Mouse (Mus musculus) thymus, postnatal 14 days (tissue): Measurements from ENCODE around the gene Cops2.

Experiments
- DNase-seq: peaks from one replicate; pipeline ENCODE4 v3.0.0; 2021

Cops2 gene

GRCm38 (mm10) chr2:125858521-125859280 lies at the start of gene Cops2, which contains the start of gene Galk2:
Gene Cops2 (minus strand): TSS chr2:125859139.
Gene Galk2 (plus strand): TSS chr2:125859109.
- peak; percentile 94 for DNase-seq

DNA sequence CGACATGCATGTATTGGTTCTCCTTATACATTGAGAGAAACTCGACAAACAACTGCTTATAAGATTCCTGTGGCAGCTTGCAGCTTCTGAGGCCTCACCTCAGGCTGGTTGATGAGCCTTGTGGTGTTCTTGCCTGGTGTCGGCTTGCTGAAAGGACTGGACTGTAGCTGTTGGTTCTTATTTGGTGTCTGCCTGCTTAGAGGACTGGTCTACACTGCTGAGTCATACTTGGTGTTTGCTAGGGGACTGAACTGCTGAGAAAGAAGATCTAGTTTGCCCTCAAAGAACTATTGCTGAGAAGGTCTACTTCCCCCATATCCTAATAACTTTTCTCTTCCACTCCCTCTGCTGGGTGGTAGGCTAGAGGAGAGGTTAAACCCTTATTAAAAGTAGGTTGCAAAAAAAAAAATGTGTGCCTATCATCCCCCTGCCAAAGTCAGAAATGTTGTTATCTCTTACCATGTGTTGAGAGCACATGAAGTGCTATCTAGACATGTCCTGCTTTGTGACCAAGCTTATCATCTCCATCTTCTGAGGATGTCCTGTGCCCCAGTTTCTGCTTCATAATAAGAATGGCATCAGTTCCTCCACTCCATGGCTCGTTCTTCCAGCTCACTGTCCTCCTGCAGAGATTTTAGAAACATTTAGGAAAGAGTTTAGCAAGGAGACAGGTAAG lies 48.8 kb upstream of the Cops2 start:
- no peak for DNase-seq

DNA sequence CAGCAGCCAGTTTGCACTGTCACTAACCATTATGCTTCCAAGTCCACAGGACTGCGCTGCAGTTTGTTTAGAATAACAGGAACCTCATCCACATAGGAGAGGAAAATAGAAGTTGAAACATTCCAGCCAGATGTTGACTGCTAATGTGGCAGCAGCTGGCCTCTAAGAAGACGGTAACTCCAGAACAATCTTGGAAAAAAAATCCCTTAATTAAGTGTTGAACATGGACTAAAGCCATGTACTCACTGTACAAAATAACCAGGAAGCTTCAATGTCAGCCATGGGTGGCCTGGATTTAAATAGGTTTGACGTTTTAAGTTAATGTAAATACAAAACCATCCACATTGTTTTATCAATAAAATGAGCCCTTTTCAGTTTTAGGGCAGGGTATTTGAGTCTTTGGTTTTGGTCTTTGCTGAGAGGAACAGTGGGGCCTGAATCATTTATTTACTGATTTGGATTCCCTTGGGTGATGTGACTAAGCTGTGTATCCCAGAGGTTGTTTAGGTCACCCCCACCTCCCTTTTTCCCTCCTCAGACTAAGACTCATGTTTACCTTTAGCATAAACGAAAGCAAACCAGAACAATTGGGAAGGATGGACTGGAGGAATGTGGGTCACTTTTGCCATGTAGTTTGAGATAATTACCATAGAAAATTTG lies 47.6 kb upstream of the Cops2 start:
- no peak for DNase-seq

- DNase-seq: no peak
Measured at GRCm38 (mm10) chr2:125901426-125901825, 42.5 kb upstream of the Cops2 start.

DNA sequence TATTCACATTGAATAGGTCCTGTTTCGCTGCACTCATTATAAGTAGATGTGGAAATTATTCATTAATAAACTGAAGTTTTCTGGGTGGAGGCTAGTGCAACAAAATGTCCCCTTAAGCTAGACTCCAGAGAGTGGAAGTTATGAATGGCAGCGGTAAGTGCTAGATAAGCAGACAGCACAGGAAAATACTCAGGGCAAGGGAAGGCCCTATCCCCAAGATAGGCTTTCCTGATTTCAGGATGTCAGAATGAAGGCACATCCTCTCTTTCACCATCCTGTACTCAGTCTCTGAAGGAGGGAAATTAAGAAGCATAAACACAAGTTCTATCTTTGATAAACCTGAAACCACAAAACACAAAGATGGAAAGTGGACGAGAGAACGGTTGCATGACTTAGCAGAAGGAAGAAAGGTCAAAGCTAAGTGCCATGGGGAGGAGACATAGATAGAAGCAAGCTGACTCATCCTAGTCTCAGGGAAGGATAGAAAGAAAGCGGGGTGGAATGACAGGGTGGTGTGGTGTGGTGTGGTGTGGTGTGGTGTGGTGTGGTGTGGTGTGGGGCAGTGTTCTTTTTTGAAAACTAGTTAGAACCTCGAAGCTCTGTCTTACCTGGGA lies 42.0 kb upstream of the Cops2 start:
- DNase-seq: no peak

DNA sequence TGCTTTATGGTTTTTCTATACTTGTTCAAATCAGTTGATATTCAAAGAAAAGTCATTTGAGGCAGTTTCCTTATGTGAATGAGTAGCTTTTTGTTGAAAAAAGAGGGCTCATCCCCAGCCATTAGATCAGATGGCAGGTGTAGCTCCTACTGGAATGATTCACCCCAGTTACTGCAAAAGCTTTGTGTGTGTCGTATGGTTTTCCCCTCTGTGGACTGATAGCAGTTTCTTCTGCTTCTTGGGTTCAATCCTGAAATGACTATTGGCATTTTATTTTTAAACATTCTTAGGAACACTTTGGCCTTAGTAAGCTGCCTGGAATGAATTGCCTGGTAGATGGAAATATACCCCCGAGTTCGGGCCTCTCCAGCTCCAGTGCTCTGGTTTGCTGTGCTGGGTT lies 37.4 kb upstream of the Cops2 start:
- DNase-seq: no peak

DNA sequence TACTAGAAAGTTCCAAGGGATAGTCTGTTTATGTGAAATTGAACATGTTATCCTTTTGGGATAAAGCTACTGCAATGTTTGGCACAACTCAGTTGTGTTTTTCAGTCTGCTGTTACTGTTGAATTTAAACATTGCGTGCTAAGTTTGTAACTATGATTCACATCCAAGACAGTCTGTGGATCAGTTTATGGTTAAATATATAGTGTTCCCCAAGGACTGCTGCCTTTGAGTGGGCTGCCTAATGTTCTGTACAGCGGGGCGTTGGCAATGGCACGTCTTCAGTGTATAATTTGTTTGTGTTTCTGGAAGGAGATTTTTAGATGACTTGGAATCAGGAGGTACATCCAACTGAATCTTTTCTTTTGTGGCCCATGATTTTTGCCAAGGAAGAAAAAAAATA lies 36.2 kb upstream of the Cops2 start:
- no peak for DNase-seq

GRCm38 (mm10) chr2:125893096-125893495 lies 34.2 kb upstream of the Cops2 start:
- DNase-seq: peak; percentile 18

DNA sequence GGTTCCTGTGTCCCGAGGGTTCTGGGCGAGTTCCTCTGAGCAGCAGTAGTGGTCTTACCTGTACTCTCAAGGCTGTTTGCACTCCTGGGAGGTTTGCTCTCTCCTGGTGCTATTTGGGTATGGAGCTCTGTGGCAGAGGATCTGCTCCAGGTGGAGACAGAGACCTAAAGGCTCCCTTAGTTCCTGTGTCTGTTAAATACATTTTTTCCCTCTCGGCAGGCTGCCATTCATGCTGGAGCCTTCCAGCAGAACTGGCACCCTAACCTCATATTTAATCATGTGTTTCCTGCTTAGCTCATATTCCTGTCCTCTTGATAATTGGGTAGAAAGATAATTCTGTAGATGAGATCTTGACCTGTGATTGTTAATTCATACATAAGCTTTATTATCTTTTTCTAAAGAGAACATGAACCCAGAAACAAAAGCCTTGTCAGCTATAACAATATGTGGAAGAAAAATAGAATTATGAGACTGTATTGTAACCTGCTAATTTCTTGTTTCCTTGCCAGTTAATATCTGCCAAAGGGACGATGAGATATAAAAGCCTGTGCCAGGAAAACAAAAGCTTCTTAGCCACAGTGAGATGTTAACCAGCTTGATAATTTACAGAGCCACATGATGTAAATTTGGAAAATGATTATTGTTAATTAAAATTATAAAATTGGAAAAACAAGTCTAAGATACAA lies 27.1 kb upstream of the Cops2 start:
- DNase-seq: no peak

DNA sequence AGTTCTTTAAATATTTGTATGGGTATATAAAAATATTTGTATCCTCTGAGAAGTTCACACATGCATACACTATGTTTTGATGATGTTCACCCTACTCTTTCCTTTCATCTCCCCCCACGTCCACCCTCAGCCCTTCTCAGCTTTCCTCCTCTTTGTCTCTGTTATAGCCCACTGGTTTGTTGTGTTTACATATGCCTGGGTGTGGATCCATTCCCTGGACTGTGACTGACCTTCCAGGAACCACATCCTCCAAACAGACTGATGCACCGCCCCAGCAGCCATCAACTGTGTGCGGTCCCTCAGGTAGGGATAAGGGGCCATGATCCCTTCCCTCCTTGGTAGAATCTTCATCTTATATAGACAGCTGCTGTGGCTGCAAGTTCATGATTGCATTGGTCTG lies 11.2 kb upstream of the Cops2 start:
- DNase-seq: no peak

GRCm38 (mm10) chr2:125868301-125868700 lies 9.4 kb upstream of the Cops2 start:
- no peak for DNase-seq

GRCm38 (mm10) chr2:125866058-125866740 lies 7.3 kb upstream of the Cops2 start:
- DNase-seq: peak; percentile 79

DNA sequence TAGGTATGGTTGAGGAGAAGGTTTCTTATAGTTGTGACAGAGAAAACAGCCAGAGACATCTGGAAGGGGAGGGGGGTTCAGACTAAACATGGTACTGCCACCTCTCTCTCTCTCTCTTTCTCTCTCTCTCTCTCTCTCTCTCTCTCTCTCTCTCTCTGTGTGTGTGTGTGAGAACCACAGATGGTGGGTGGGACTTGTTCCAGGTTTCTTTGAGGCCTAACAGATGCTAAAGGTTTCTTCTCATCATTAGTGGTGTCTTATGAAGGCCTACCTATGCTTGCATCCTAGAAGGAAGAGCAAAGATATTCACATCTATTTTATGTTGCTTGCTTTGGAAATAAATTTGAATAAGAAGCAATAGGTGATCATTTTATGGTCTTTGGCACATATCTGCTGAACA lies 6.6 kb upstream of the Cops2 start:
- no peak for DNase-seq

DNA sequence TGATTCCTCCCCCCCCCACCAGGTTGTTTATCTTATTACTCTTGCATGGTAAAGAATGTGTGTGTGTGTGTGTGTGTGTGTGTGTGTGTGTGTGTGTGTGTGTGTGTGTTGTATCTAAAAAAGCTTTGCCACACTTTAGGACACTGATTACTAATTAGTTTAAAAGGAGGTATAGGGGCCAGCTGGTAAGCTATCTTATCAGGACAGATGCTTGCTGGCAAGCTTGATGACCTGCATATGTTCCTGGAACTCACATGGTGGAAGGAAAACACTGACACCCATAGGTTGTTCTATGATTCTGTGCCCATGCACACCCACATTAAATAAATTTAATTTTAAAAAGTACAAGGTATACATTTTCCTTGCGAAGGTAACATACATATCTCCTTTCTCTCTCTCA lies 5.6 kb upstream of the Cops2 start:
- no peak for DNase-seq

- DNase-seq: no peak
Measured at GRCm38 (mm10) chr2:125863799-125864198, 4.9 kb upstream of the Cops2 start.

GRCm38 (mm10) chr2:125857707-125858106 lies 1.2 kb downstream of the Cops2 start:
- no peak for DNase-seq

GRCm38 (mm10) chr2:125851237-125851636 lies 7.7 kb downstream of the Cops2 start:
- no peak for DNase-seq

DNA sequence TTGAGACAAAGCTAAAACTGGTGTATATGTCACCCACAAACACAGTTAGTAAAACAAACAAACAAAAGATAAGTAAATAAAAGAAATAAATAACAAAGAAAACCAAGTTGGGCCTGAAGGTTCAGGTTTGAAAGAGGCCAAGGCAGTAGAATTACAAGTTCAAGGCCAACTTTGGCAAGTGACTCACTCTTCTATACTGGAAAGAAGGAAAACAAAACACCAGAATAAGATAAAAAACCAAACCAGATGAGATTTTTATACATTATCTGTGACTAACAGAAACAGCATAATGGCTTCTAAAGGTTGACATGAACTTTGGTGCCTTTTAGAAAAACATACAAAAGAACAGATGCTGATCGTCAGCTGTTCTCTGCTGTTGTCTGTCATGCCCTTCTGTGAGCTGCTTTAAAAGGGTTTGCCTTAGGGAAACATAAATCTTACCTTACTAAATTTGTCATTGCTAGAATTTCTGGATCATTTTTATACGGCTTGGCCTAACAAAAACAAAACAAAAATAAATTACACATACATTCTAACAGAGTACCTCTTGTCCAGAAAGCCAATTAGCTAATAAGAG lies 20.1 kb downstream of the Cops2 start:
- DNase-seq: no peak

DNA sequence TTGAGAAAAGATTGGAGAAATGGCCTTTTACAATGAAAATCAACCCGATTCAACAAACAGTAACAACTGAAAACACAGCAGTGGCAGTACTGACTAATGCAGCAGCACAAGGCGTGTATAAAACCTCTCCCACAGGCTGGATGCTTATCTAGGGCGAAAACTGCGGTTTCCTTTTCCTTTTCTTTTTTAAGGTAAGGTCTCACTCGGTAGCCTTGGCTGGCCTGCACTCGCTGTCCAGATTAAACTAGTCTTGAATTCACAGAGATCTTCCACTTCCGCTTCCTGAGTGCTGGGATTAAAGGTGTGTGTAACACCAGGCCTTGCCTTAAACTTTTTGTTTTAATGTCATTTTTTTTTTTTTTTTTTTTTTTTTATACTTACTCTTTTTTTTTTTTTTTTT lies 20.8 kb downstream of the Cops2 start:
- DNase-seq: no peak

DNA sequence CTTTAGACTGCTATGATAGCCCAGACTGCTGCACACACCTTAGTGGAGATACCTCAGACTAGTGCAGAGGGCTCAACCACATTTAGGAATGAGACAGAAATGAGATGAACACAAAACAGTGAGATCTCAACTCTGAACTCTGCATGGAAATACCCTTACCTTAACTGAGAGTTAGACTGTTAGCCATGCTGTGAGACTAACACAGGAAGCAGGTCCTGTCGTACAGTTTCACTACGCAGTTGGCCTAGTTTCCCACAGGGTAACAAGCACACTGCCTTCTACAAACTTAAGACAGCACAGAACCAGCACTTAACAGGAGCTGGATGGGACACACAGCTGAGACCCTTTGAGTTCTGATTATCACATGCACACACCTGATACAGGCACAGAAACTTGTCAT lies 29.0 kb downstream of the Cops2 start:
- no peak for DNase-seq

DNA sequence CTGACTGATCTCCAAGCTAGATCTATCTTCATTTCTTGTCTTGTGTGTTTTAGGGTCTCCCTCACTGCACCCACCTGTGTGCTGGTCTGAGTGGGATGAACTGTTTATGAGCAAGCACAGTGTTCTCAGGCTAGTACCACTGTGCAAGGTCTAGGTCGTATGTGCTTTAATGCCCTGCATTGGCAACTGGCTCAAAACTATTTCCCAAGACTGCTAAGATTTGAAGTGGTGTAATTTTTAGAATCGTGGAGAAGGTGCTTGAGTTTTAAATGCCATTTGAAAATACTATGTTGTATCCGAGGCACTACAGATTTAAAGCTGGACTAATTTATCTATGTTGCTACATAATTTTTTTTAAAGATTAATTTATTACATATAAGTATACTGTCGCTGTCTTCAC lies 31.0 kb downstream of the Cops2 start:
- DNase-seq: no peak

DNA sequence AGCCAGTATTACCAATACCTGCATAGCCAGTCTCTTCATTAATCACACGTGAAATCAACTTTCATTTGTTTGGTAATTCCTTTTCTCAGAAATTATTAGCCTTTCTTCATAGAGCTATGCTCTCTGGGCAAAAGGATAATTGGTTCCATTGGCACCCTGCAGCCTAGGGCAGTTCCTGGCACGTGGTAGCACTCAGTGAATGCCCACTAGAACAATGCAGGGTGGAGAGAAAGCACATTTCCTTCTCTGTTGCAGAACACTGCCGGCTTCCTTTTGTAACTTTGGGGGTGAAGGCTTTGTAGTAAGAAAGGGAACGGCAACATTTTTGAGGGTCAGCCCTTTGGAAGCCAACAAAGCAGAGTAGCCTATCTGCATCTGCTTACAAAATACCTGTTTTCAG lies 32.7 kb downstream of the Cops2 start:
- DNase-seq: no peak
